Mouse (Mus musculus) heart, embryonic 14.5 days (tissue): ENCODE measurements around the gene Zfp595. TPM values are rescaled to one million over a fixed set of nuclear protein-coding genes. Genes with fewer than 3 reads are reported as not detected.
"Not testable (repeated sequence)": the region's sequence is repeated elsewhere in the genome, so short reads cannot be mapped to it uniquely, and the experiment has no call there.

Experiments used
- ATAC-seq: fragments of 200-750 bp; cut with Nextera tagmentation; 2 replicates; pipeline ENCODE4 v1.8.0; 2017; ENCODE audit warnings: low read depth, moderate TSS enrichment; ENCODE audit not compliant: insufficient number of reproducible peaks, insufficient read depth, low FRiP score
- H3K27ac ChIP-seq, 2 experiments: fragments of 200-500 bp in 1 of 2; fragments of 300-500 bp in 1 of 2; sonication (generic) in 1 of 2; replicated peaks in 1 of 2; 2 replicates each; pipeline ENCODE4 v1.5.1; 2012 to 2014; ENCODE audit warnings: low read depth in 2 of 2, low read length in 2 of 2, control low read depth in 1 of 2, mild to moderate bottlenecking in 1 of 2, mixed read lengths in 1 of 2; ENCODE audit not compliant: control insufficient read depth in 1 of 2, insufficient read depth in 1 of 2
- H3K27me3 ChIP-seq: fragments of 300-500 bp; sonication (generic); 2 replicates; pipeline ENCODE4 v1.6.1; 2014; ENCODE audit warnings: mild to moderate bottlenecking, low read length, control low read depth; ENCODE audit not compliant: control insufficient read depth, insufficient read depth
- H3K36me3 ChIP-seq: fragments of 300-500 bp; sonication (generic); 2 replicates; pipeline ENCODE4 v1.6.1; 2014; ENCODE audit warnings: mild to moderate bottlenecking, control low read depth, low read length, mixed read lengths; ENCODE audit not compliant: control insufficient read depth, insufficient read depth
- H3K4me1 ChIP-seq, 2 experiments: fragments of 200-500 bp in 1 of 2; fragments of 300-500 bp in 1 of 2; sonication (generic) in 1 of 2; 2 replicates each; pipeline ENCODE4 v1.6.1; 2012 to 2014; ENCODE audit warnings: low read length in 2 of 2, control low read depth in 1 of 2, mixed read lengths in 1 of 2; ENCODE audit not compliant: control insufficient read depth in 2 of 2, insufficient read depth in 2 of 2
- H3K4me2 ChIP-seq: fragments of 300-500 bp; sonication (generic); 2 replicates; pipeline ENCODE4 v1.6.1; 2014; ENCODE audit warnings: mild to moderate bottlenecking, low read length
- H3K4me3 ChIP-seq, 2 experiments: fragments of 200-500 bp in 1 of 2; fragments of 300-500 bp in 1 of 2; sonication (generic) in 1 of 2; 2 replicates each; pipeline ENCODE4 v1.5.1; 2012 to 2014; ENCODE audit warnings: low read length in 2 of 2, mild to moderate bottlenecking in 2 of 2, control low read depth in 1 of 2, low read depth in 1 of 2, moderate library complexity in 1 of 2; ENCODE audit not compliant: control insufficient read depth in 1 of 2, insufficient read depth in 1 of 2
- H3K9ac ChIP-seq: fragments of 300-500 bp; sonication (generic); 2 replicates; pipeline ENCODE4 v1.6.1; 2014; ENCODE audit warnings: mild to moderate bottlenecking, low read length
- H3K9me3 ChIP-seq: fragments of 300-500 bp; sonication (generic); 2 replicates; pipeline ENCODE4 v1.6.1; 2016; ENCODE audit warnings: low read length, control low read depth; ENCODE audit not compliant: control insufficient read depth
- WGBS: fragments of 180-500 bp; shearing (Covaris S2); extraction: QIAGEN DNeasy Blood & Tissue Kit; methylation state at CpG from one replicate; pipeline ENCODE4 v1.1.7; 2014; 5-methylcytosine and 5-hydroxymethylcytosine counted together
- polyA plus RNA-seq: library from polyadenylated mRNA; unstranded; fragments of >200 nt; fragmentation: Nextera tagmentation; extraction: Ambion mirVana; gene quantifications from 2 replicates; pipeline ENCODE4 v1.2.1, GENCODE M21; 2014

The Zfp595 gene
- polyA plus RNA-seq, result 1.2 and 1.4 TPM in 2 replicates

DNA sequence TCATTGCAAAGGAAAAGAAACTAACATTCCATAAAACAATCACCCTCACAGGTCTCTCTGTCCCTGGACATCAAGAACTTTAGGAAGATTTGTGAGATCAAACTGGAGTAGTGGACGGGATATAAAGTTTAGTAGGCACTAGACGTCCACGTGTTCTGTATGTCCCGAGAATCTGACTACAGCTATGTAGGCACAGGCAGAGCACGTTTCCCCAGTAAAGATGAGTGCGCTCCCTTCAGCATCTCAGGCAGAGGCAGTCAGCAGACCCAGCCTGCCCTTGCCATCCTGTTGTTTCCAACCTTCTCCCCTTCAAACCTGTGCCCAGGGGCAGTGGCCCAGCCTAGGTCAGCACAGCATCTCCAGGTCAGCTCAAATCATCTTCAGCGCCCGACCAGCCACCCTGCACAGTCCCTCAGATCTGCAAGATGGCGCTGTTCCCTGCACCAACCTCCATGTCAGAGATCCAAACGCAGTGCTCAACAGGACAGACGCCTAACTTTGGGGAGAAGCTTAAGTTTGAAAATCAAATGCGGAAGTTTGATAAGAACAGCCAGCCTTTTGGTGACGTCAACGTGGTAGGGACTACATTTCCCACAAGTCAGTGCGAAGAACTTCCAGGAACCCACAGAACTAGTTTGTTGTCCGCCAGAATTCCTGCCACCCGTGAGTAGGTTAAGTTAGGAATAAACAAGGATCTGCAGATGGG is at the start of gene Zfp595:
Zfp595 (minus strand) TSS at position 552 of the 706 bp plus-strand sequence.
- ATAC-seq, result peak; percentile 84
- Histone ChIP-seq H3K36me3 (no peaks in the 10 kb centered on the region), H3K9me3 (no peaks in the 10 kb centered on the region), H3K4me3 (peak within 1 kb of the TSS; percentile 58 to 59), H3K4me2 (peak within 1 kb of the TSS; percentile 68), H3K4me1 (0 out of 4 replicates have a peak, but pooled peaks cover 0 to 8% of the 10 kb centered on the region in 2 experiments), H3K9ac (peak within 1 kb of the TSS; percentile 75), H3K27me3 (no peaks in the 10 kb centered on the region), H3K27ac (peak within 1 kb of the TSS; percentile 54 to 66; a peak in 3 of 4 replicates)
- 14% methylated on average over 17 of the region's 17 CpGs for WGBS

DNA sequence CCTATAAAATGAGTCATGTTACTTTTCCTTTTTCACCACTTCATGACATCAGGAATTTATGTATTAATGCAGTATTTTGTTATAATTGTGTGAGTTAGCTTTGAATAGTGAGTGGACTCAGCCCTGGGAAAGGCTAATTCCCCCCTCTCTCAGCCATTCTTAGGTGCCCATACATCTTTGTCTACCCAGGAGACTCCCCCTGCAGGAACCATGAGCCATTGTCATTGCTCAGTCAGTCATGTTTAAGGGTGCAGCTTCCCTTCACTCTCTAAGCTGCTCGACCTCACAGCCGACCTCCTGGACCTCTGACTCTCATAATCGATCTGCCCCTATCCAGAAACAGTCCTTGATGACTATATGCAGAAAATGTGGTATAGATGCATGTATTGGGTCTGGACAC is 43.9 kb upstream of the Zfp595 start:
- H3K9ac ChIP-seq, H3K27me3 ChIP-seq, H3K4me1 ChIP-seq, H3K4me3 ChIP-seq, H3K36me3 ChIP-seq, H3K9me3 ChIP-seq, H3K4me2 ChIP-seq, ATAC-seq, H3K27ac ChIP-seq: not testable (repeated sequence)
- 89% methylated on average over 3 of the region's 3 CpGs for WGBS

DNA sequence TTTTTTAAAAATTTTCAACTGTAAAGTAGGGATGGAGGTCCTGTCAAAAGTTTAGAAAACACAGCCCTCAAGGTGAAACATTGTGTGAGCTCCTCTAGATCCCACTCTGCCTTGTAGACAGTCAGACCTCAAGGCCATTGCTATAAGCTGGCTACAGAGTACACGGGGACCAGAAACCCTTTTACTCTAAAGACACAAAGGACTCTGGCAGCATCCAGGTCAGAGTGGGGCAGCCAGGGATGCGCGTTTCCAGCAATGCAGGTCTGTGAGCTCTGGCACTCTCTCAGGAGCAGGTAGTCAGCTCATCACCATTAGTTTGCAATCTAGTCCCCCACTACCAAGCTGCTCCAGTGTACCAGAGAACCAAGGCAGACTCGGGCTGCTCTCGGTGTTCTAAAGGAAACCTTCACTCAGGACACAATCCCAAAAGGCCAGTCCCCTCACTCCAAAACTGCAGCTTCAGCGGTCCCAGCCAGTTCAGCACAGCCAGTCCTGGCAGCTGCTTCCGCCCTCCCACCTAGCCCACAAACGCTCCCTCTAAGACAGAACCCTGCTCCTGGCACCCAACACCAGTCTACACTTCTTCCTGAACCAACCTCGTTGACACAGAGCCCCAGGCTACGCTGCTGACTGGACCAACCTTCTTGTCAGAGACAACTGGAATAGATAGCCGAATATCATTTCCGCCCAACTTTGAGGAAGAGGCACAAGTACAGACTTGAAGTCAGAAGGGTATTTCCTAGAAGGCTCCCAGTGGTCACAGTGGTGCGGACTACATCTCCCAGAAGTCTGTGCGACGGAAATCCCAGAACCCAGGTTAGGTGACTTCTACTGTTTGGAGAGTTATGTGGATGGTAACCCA is 42.9 kb upstream of the Zfp595 start, which contains the start of the genes Gm28041 and Zfp456:
Gm28041 (minus strand) TSS at position 684 of the 862 bp plus-strand sequence.
Zfp456 (minus strand) TSS at position 761 of the 862 bp plus-strand sequence.
- H3K4me2 ChIP-seq, result peak within 1 kb of the TSS; percentile 64
- peak within 1 kb of the TSS; percentile 52 to 84 for H3K4me3 ChIP-seq

DNA sequence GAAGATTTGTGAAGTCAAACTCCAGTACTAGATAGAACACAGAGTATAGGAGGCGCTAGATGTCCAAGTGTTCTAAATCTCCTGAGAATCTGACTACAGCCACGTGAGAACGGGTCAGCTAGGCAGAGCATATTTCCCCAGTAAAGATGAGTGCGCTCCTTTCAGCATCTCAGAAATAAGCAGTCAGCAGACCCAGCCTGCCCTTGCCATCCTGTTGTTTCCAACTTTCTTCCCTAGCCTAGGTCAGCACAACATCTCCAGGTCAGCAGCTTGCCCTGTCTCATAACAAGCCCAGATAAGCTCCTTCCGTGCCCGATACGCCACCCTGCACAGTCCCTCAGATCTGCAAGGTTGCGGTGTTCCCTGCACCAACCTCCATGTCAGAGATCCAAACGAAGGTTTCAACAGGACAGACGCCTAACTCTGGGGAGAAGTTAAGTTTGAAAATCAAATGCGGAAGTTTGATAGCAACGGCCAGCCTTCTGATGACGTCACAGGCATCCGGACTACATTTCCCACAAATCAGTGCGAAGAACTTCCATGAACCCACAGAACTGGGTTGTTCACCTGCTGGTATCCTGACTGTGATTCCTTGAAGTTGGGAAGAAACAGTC is 27.9 kb upstream of the Zfp595 start, which contains the start of the genes Gm28044 and Zfp953:
Gm28044 (minus strand) TSS at position 406 of the 614 bp plus-strand sequence.
Zfp953 (minus strand) TSS at position 475 of the 614 bp plus-strand sequence.
- H3K27me3 ChIP-seq, result no peaks in the 10 kb centered on the region
- peaks cover 0 to 6% of the 10 kb centered on the region in 2 experiments; a peak in 1 of 4 replicates for H3K4me1 ChIP-seq
- peak within 1 kb of the TSS; percentile 63 to 67 for H3K27ac ChIP-seq
- no peaks in the 10 kb centered on the region for H3K36me3 ChIP-seq
- under 1% methylated on average over 15 of the region's 15 CpGs for WGBS
- no peaks in the 10 kb centered on the region for H3K9me3 ChIP-seq
- H3K4me2 ChIP-seq, result peak within 1 kb of the TSS; percentile 71
- peak within 1 kb of the TSS; percentile 71 to 87 for H3K4me3 ChIP-seq
- peak within 1 kb of the TSS; percentile 80 for H3K9ac ChIP-seq
- ATAC-seq, result peak; percentile 83

More for the DNA sequence above, 42.9 kb upstream of the Zfp595 start, which contains the start of the genes Gm28041 and Zfp456:
- H3K27me3 ChIP-seq, H3K36me3 ChIP-seq, H3K27ac ChIP-seq, H3K4me1 ChIP-seq, H3K9me3 ChIP-seq: not testable (repeated sequence)
- peak; percentile 82 for ATAC-seq
- peak within 1 kb of the TSS; percentile 60 for H3K9ac ChIP-seq
- 12% methylated on average over 13 of the region's 15 CpGs for WGBS

DNA sequence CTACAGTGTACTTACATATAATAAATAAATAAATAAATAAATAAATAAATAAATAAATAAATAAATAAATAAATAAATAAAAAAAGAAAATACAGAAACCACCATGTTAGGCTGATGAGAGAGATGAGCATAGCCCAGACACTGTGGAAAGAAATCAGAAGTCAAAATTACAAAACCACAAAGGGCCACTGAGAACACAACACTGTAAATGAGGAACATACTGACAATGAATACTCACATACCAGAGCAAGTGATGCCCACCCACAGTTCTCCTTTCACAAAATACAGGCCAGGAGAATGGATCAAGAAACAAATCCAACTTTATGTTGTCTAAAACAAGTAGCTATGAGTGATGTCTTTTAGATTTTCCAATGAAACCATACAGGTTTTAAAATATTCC is 19.5 kb upstream of the Zfp595 start:
- H3K4me2 ChIP-seq, result no peak overlapping the region
- H3K36me3 ChIP-seq, result no peaks in the 10 kb centered on the region
- no peaks in the 10 kb centered on the region for H3K9me3 ChIP-seq
- H3K27me3 ChIP-seq, result no peaks in the 10 kb centered on the region
- ATAC-seq, result no peak
- no peak overlapping the region for H3K27ac ChIP-seq
- no peak overlapping the region for H3K9ac ChIP-seq
- no peak overlapping the region for H3K4me3 ChIP-seq
- no peaks in the 10 kb centered on the region for H3K4me1 ChIP-seq

DNA sequence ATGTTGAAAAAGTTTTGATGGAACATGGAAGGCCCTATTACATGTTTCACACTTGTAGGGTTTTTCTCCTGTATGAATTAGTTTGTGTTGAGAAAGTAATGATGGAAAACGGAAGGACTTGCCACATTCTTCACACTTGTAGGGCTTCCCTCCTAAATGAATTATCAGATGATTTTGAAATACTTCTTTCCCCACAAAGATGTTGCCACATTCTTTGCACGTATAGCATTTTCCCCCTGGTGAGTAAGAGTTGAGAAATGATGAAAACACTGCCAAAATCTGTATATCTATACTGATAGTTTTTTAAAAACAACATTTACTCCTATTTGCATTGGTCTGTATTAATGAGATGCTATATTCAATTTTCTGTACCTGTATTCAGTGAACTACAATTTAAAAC is 11.1 kb upstream of the Zfp595 start:
- WGBS, result 77% methylated on average over 2 of the region's 2 CpGs
- no peak overlapping the region for H3K4me3 ChIP-seq
- no peaks in the 10 kb centered on the region for H3K4me1 ChIP-seq
- H3K9ac ChIP-seq, result no peak overlapping the region
- no peaks in the 10 kb centered on the region for H3K27me3 ChIP-seq
- ATAC-seq, result no peak
- no peak overlapping the region for H3K4me2 ChIP-seq
- no peaks in the 10 kb centered on the region for H3K9me3 ChIP-seq
- H3K27ac ChIP-seq, result no peak overlapping the region
- H3K36me3 ChIP-seq, result peaks cover 33% of the 10 kb centered on the region

DNA sequence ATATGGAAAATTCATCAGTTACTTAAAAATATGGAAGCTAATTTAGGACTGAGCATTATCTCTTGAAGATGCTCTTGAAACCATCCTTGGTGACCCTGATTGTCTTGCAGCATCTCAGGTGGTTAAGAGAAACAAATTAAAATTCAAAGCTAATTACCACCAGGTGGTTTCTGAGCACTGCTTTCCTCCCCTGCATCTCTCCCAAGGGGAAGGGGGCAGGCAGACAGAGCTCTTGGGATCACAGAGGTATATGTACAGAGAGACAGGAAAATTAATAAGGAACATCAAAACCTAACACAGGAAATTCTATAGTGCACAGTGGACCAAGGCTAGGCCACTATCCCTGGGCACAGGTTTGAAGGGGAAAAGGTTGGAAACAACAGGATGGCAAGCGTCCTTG is 507 bp upstream of the Zfp595 start:
- Histone ChIP-seq H3K4me2 (peak overlapping the region; percentile 68), H3K4me1 (0 out of 4 replicates have a peak, but pooled peaks cover 0 to 8% of the 10 kb centered on the region in 2 experiments), H3K27ac (peak overlapping the region in 1 of 2 experiments; percentile 66; a peak in 1 of 4 replicates), H3K36me3 (no peaks in the 10 kb centered on the region), H3K27me3 (no peaks in the 10 kb centered on the region), H3K9ac (peak overlapping the region; percentile 75), H3K9me3 (no peaks in the 10 kb centered on the region), H3K4me3 (peak overlapping the region; percentile 58 to 59)
- WGBS, result 71% methylated on average over 1 of the region's 1 CpGs
- ATAC-seq, result no peak
